In the genomic region with DNA sequence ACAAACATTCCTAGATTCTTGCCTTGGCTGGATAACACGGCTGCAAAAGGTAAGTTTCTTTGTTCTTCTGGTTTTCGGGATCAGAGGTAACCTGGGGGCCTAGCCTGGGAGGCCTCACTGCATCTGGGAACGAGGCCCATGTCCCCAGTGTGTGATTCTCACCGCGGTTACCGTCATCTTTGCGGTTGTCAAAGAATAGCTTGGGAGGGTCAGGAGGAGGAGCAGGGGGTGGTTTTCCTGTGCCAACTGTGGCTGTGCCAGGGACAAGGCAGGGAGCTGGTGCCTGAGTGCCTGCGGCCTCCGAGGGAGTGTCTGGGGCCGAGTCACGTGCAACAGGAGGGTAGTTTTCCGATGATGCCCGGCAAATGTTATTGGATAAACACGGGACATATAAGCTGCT, we compare ENCODE assay signal across 14 mouse cellular contexts.
A peak's percentile ranks its signal among the peaks of the same experiment; 100 is the strongest.
DNase-seq lines count a peak whose midpoint lies in the region; ATAC-seq lines count a peak whose summit lies in the region.
"Had no signal": no experiment of that assay in that cellular context is flagged by ENCODE, and none has a peak within 500 bp of the region (broad histone marks: within the 10 kb centered on the region; RNA-seq: fewer than 3 reads in every experiment).

No protein-coding gene starts in this region.

- H3K4me1 ChIP-seq in heart, embryonic 13.5 days = peaks cover 66% of the 10 kb centered on the region
- H3K4me1 ChIP-seq: liver, embryonic 12.5 days had no signal

- peak overlapping the region; percentile 20 for H3K4me3 ChIP-seq in heart, embryonic 13.5 days
- H3K4me3 ChIP-seq: left cerebral cortex, adult 2 months; liver, embryonic 12.5 days; neural tube, embryonic 12.5 days had no signal

- peak overlapping the region; percentile 85 for H3K27ac ChIP-seq in heart, embryonic 13.5 days (replicated peaks)
- H3K27ac ChIP-seq: kidney, postnatal 0 days; left cerebral cortex, adult 2 months; liver, embryonic 12.5 days; neural tube, embryonic 12.5 days had no signal

- peak; percentile 52 for DNase-seq in cerebellum, adult 9-11 months
- DNase-seq in left cerebral cortex, postnatal 4 days = peak; percentile 64
- no peak for DNase-seq in left cerebral cortex, adult 18-20 months (ENCODE audit: low spot score in 2 of 2)
- peak; percentile 80 for DNase-seq in skeletal muscle tissue, adult 2 months (ENCODE audit: low read depth, low spot score)
- no peak for DNase-seq in thymus, postnatal 4 days
- DNase-seq in MN1 (ENCODE audit: low spot score) = no peak
- DNase-seq: lung, postnatal 4 days; thymus, adult 18-20 months had no signal

- intact Hi-C loops in left cerebral cortex, postnatal 4 days (cut with DNase I) = no loop called here

- no peaks in the 10 kb centered on the region for H3K27me3 ChIP-seq in heart, embryonic 13.5 days (replicated peaks)
- H3K27me3 ChIP-seq: liver, embryonic 12.5 days; neural tube, embryonic 12.5 days had no signal

- no peaks in the 10 kb centered on the region for H3K9me3 ChIP-seq in heart, embryonic 13.5 days
- H3K9me3 ChIP-seq: liver, embryonic 12.5 days; neural tube, embryonic 12.5 days had no signal

- peaks cover 47% of the 10 kb centered on the region for H3K36me3 ChIP-seq in heart, embryonic 13.5 days

- peak overlapping the region; percentile 66 for H3K9ac ChIP-seq in heart, embryonic 13.5 days
- H3K9ac ChIP-seq: liver, embryonic 12.5 days; neural tube, embryonic 12.5 days had no signal

- peak overlapping the region; percentile 45 for H3K4me2 ChIP-seq in heart, embryonic 13.5 days
- H3K4me2 ChIP-seq: liver, embryonic 12.5 days; neural tube, embryonic 12.5 days had no signal

- ATAC-seq in cerebellum, adult (ENCODE audit: insufficient number of reproducible peaks, low FRiP score, low TSS enrichment) = no peak
- ATAC-seq in heart, embryonic 13.5 days (ENCODE audit: extremely low read depth, insufficient number of reproducible peaks, low FRiP score, low TSS enrichment) = no peak
- ATAC-seq: liver, embryonic 12.5 days had no signal

- WGBS in heart, embryonic 13.5 days = 75% methylated on average over 14 of the region's 14 CpGs

Comparison
In these comparisons a context has a peak if more than half of its experiments do, and no peak if none do; other contexts are left out.
1. DNase-seq: peak in cerebellum, adult 9-11 months (single experiment), left cerebral cortex, postnatal 4 days (single experiment) and skeletal muscle tissue, adult 2 months (single experiment); none in left cerebral cortex, adult 18-20 months (0 of 2), thymus, postnatal 4 days (single experiment) and MN1 (single experiment).